Mouse (Mus musculus): ENCODE results near the gene Lca5. TPM values are rescaled to one million over a fixed set of nuclear protein-coding genes. Genes with fewer than 3 reads are reported as not detected.

Lca5 gene
- total RNA-seq, 1 experiment from 2014 or later, result 6.1 TPM

Other genes with a start within 250 kb of the Lca5 start
- gene Sh3bgrl2, start 107.2 kb upstream of the Lca5 start, total RNA-seq (2021), result 16.6 and 21.1 TPM in 2 replicates